Comparison of ENCODE assay signal across 8 mouse cellular contexts in genomic region chr8:94010101-94010705, GRCm38 (mm10). TPM values are rescaled to one million over a fixed set of nuclear protein-coding genes. Genes with fewer than 3 reads are reported as not detected.
DNase-seq lines count a peak whose midpoint lies in the region; ATAC-seq and TF ChIP-seq lines count a peak whose summit lies in the region.

No protein-coding gene starts in this region.

- TF ChIP-seq CTCF in stomach, postnatal 0 days (IDR thresholded peaks at IDR 0.05; ENCODE audit: low read depth) = no peak

- no peak overlapping the region for H3K27ac ChIP-seq in forebrain, embryonic 10.5 days
- no peak overlapping the region for H3K27ac ChIP-seq in forebrain, embryonic 16.5 days (ENCODE audit: low read length)
- H3K27ac ChIP-seq in limb, embryonic 14.5 days (replicated peaks; ENCODE audit: low read depth, low read length) = no peak overlapping the region
- H3K27ac ChIP-seq in stomach, postnatal 0 days (replicated peaks) = 0 out of 2 replicates have a peak overlapping the region, but pooled peaks have one; percentile 40

- no peaks in the 10 kb centered on the region for H3K9me3 ChIP-seq in forebrain, embryonic 10.5 days
- no peaks in the 10 kb centered on the region for H3K9me3 ChIP-seq in forebrain, embryonic 16.5 days (ENCODE audit: control insufficient read depth, low read length)
- no peaks in the 10 kb centered on the region for H3K9me3 ChIP-seq in limb, embryonic 14.5 days (ENCODE audit: control insufficient read depth, low read length)
- no peaks in the 10 kb centered on the region for H3K9me3 ChIP-seq in stomach, postnatal 0 days (ENCODE audit: control insufficient read depth, low read length)

- ATAC-seq in forebrain, embryonic 16.5 days = no peak
- ATAC-seq in limb, embryonic 14.5 days (ENCODE audit: low FRiP score, low read depth) = no peak
- ATAC-seq in stomach, postnatal 0 days (ENCODE audit: low FRiP score, low TSS enrichment) = no peak

- no peak for TF ChIP-seq POLR2A in limb, embryonic 14.5 days (IDR thresholded peaks at IDR 0.05; ENCODE audit: borderline replicate concordance, extremely low read depth, insufficient read depth, insufficient read length)

- TF ChIP-seq EP300 in stomach, postnatal 0 days (optimal IDR thresholded peaks at IDR 0.05) = no peak

- H3K4me3 ChIP-seq in forebrain, embryonic 10.5 days = peak overlapping the region; percentile 85
- no peak overlapping the region for H3K4me3 ChIP-seq in forebrain, embryonic 16.5 days (replicated peaks; ENCODE audit: low read length)
- H3K4me3 ChIP-seq in limb, embryonic 14.5 days (replicated peaks; ENCODE audit: low read length) = no peak overlapping the region
- H3K4me3 ChIP-seq in stomach, postnatal 0 days (ENCODE audit: low read depth, low read length) = no peak overlapping the region

- peaks cover 36% of the 10 kb centered on the region for H3K4me1 ChIP-seq in forebrain, embryonic 10.5 days
- peaks cover 33% of the 10 kb centered on the region for H3K4me1 ChIP-seq in forebrain, embryonic 16.5 days (replicated peaks; ENCODE audit: control insufficient read depth, insufficient read depth, low read length)
- peaks cover 9% of the 10 kb centered on the region for H3K4me1 ChIP-seq in limb, embryonic 14.5 days (ENCODE audit: control insufficient read depth, insufficient read depth, low read length)
- H3K4me1 ChIP-seq in stomach, postnatal 0 days (replicated peaks; ENCODE audit: control insufficient read depth, insufficient read depth) = peaks cover 10% of the 10 kb centered on the region

- H3K4me2 ChIP-seq in forebrain, embryonic 16.5 days (ENCODE audit: low read length) = no peak overlapping the region
- H3K4me2 ChIP-seq in limb, embryonic 14.5 days (replicated peaks; ENCODE audit: low read depth, low read length, severe bottlenecking) = peak overlapping the region; percentile 83; the same call in 1 of the 2 replicates
- H3K4me2 ChIP-seq in stomach, postnatal 0 days (replicated peaks; ENCODE audit: low read depth) = peak overlapping the region; percentile 23

- DNase-seq in forebrain, embryonic 10.5 days (ENCODE audit: extremely low spot score, low spot score) = no peak
- peak; percentile 6 for DNase-seq in thymus, postnatal 25 days
- DNase-seq in thymus, postnatal 10 days (ENCODE audit: low spot score in 2 of 2) = no peak
- DNase-seq in limb, embryonic 14.5 days (ENCODE audit: low spot score) = no peak
- DNase-seq in stomach, postnatal 0 days (ENCODE audit: low spot score) = no peak
- no peak for DNase-seq in gastrocnemius, adult 18-20 months (ENCODE audit: low spot score)
- no peak for DNase-seq in right cerebral cortex, postnatal 25 days

- peaks cover 25% of the 10 kb centered on the region for H3K36me3 ChIP-seq in forebrain, embryonic 10.5 days (replicated peaks)
- peaks cover 3% of the 10 kb centered on the region for H3K36me3 ChIP-seq in forebrain, embryonic 16.5 days (ENCODE audit: control insufficient read depth, insufficient read depth)
- H3K36me3 ChIP-seq in limb, embryonic 14.5 days (ENCODE audit: control insufficient read depth, insufficient read depth, low read length) = 0 out of 2 replicates have a peak, but pooled peaks cover 3% of the 10 kb centered on the region
- no peaks in the 10 kb centered on the region for H3K36me3 ChIP-seq in stomach, postnatal 0 days (ENCODE audit: control insufficient read depth, insufficient read depth, low read length)

- no peak overlapping the region for H3K9ac ChIP-seq in forebrain, embryonic 16.5 days (replicated peaks; ENCODE audit: low read depth, low read length)
- H3K9ac ChIP-seq in limb, embryonic 14.5 days (ENCODE audit: low read depth, low read length, severe bottlenecking) = no peak overlapping the region
- H3K9ac ChIP-seq in stomach, postnatal 0 days (ENCODE audit: low read length) = no peak overlapping the region; the same call in 1 of the 2 replicates

- WGBS in forebrain, embryonic 10.5 days = 39% methylated on average over 2 of the region's 2 CpGs
- WGBS in forebrain, embryonic 16.5 days = 39% methylated on average over 2 of the region's 2 CpGs
- 77% methylated on average over 2 of the region's 2 CpGs for WGBS in limb, embryonic 14.5 days
- 37% methylated on average over 2 of the region's 2 CpGs for WGBS in stomach, postnatal 0 days

- H3K27me3 ChIP-seq in forebrain, embryonic 10.5 days (ENCODE audit: poor library complexity, severe bottlenecking) = no peaks in the 10 kb centered on the region
- no peaks in the 10 kb centered on the region for H3K27me3 ChIP-seq in forebrain, embryonic 16.5 days (replicated peaks; ENCODE audit: control insufficient read depth, insufficient read depth, low read length)
- no peaks in the 10 kb centered on the region for H3K27me3 ChIP-seq in limb, embryonic 14.5 days (ENCODE audit: control insufficient read depth, insufficient read depth, low read length)
- no peaks in the 10 kb centered on the region for H3K27me3 ChIP-seq in stomach, postnatal 0 days (ENCODE audit: control insufficient read depth, insufficient read depth, low read length)

RNA-seq across cellular contexts. Expression of gene Amfr, which starts 2.4 kb away (rescaled TPM):
- polyA plus RNA-seq in forebrain, embryonic 10.5 days (2016; fragmentation: Nextera tagmentation; extraction: Ambion mirVana) = 36.7 and 39.1 TPM in 2 replicates
- polyA plus RNA-seq in forebrain, embryonic 16.5 days (2015; fragmentation: Nextera tagmentation; extraction: Ambion mirVana) = 63.5 and 64.4 TPM in 2 replicates
- 56.9 and 79.0 TPM in 2 replicates for polyA plus RNA-seq in limb, embryonic 14.5 days (2012; rRNA removed)
- polyA plus RNA-seq in limb, embryonic 14.5 days (2014; fragmentation: Nextera tagmentation; extraction: Ambion mirVana) = 55.9 and 56.2 TPM in 2 replicates
- 42.6 and 46.5 TPM in 2 replicates for polyA plus RNA-seq in stomach, postnatal 0 days (2015; fragmentation: Nextera tagmentation; extraction: Ambion mirVana)
- 100 to 1,000 TPM; 106 to 122 TPM for total RNA-seq in gastrocnemius, adult 18-20 months (2021)

RNA-seq across cellular contexts. Expression of gene Nudt21, which starts 26.6 kb away (rescaled TPM):
- polyA plus RNA-seq in forebrain, embryonic 10.5 days (2016; fragmentation: Nextera tagmentation; extraction: Ambion mirVana) = 192 and 193 TPM in 2 replicates
- 116 and 122 TPM in 2 replicates for polyA plus RNA-seq in forebrain, embryonic 16.5 days (2015; fragmentation: Nextera tagmentation; extraction: Ambion mirVana)
- 47.2 and 79.3 TPM in 2 replicates for polyA plus RNA-seq in limb, embryonic 14.5 days (2012; rRNA removed)
- 117 and 118 TPM in 2 replicates for polyA plus RNA-seq in limb, embryonic 14.5 days (2014; fragmentation: Nextera tagmentation; extraction: Ambion mirVana)
- polyA plus RNA-seq in stomach, postnatal 0 days (2015; fragmentation: Nextera tagmentation; extraction: Ambion mirVana) = 60.2 and 68.5 TPM in 2 replicates
- total RNA-seq in gastrocnemius, adult 18-20 months (2021) = 10 to 100 TPM; 10.5 to 12.3 TPM

RNA-seq across cellular contexts. Expression of gene Ogfod1, which starts 26.8 kb away (rescaled TPM):
- polyA plus RNA-seq in forebrain, embryonic 10.5 days (2016; fragmentation: Nextera tagmentation; extraction: Ambion mirVana) = 13.5 and 14.4 TPM in 2 replicates
- polyA plus RNA-seq in forebrain, embryonic 16.5 days (2015; fragmentation: Nextera tagmentation; extraction: Ambion mirVana) = 16.7 and 20.8 TPM in 2 replicates
- polyA plus RNA-seq in limb, embryonic 14.5 days (2012; rRNA removed) = 13.4 and 13.5 TPM in 2 replicates
- polyA plus RNA-seq in limb, embryonic 14.5 days (2014; fragmentation: Nextera tagmentation; extraction: Ambion mirVana) = 17.3 and 18.7 TPM in 2 replicates
- polyA plus RNA-seq in stomach, postnatal 0 days (2015; fragmentation: Nextera tagmentation; extraction: Ambion mirVana) = 5.4 and 6.1 TPM in 2 replicates
- total RNA-seq in gastrocnemius, adult 18-20 months (2021) = 10 to 100 TPM; 22.0 to 26.2 TPM
